Mouse (Mus musculus) heart, postnatal 10 days (tissue): ENCODE results near the gene Ech1. TPM values are rescaled to one million over a fixed set of nuclear protein-coding genes. Genes with fewer than 3 reads are reported as not detected.

Experiments used
- DNase-seq, 2 experiments: peaks; one replicate each; pipeline ENCODE4 v3.0.0; 2021
- intact Hi-C: fragments of 180-260 bp; cut with DNase I; formaldehyde crosslinking; loops from one replicate; pipeline ENCODE4 v1.15.1; 2025
- total RNA-seq, 2 experiments: library from RNA; stranded (reverse); gene quantifications; 2 replicates each; pipeline ENCODE4 v1.2.3; 2021

The Ech1 gene
- total RNA-seq, 2 experiments from 2014 or later = 1,137 to 1,217 TPM

DNA sequence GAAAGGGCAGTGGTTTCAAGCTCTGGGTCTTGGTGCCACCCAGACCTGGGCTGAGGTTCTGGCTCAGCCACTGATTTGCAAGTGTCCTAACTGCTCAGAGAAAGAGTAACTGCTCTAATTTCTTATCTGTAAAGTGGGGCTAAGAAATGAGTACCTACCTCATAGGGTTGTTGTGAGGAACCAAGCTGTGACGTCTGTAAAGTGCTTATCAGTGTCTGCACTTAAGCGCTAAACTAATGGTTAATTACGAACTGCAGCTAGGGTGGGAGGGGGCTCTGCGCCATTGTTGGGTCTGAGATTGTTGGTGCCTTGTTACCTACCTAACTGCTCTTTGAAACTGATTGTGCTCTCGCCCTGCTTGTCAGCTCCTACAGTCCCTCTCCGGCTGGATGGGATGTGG lies 7.5 kb upstream of the Ech1 start:
- intact Hi-C loops = no loop called here

GRCm38 (mm10) chr7:28817957-28818356 lies 7.1 kb upstream of the Ech1 start:
- no peak for DNase-seq
- intact Hi-C loops = no loop called here

More for the DNA sequence above, 7.5 kb upstream of the Ech1 start:
- DNase-seq = no peak

- DNase-seq = no peak
- intact Hi-C loops = no loop called here
Observed at GRCm38 (mm10) chr7:28818436-28818835, 6.6 kb upstream of the Ech1 start.

- intact Hi-C loops = no loop called here
- no peak for DNase-seq
Observed at GRCm38 (mm10) chr7:28818861-28819452, 6.1 kb upstream of the Ech1 start.

GRCm38 (mm10) chr7:28819571-28819970 lies 5.4 kb upstream of the Ech1 start:
- intact Hi-C loops = no loop called here
- DNase-seq = no peak

- peak; percentile 74 to 75 for DNase-seq
- intact Hi-C loops = loop anchor here (1.0 kb wide), 1 partner anchor 8 kb away; no protein-coding TSS in a partner anchor
Observed at GRCm38 (mm10) chr7:28820358-28821260, 4.4 kb upstream of the Ech1 start.

GRCm38 (mm10) chr7:28821261-28821831 lies 3.7 kb upstream of the Ech1 start:
- peak; percentile 79 to 85 for DNase-seq
- intact Hi-C loops = no loop called here

DNA sequence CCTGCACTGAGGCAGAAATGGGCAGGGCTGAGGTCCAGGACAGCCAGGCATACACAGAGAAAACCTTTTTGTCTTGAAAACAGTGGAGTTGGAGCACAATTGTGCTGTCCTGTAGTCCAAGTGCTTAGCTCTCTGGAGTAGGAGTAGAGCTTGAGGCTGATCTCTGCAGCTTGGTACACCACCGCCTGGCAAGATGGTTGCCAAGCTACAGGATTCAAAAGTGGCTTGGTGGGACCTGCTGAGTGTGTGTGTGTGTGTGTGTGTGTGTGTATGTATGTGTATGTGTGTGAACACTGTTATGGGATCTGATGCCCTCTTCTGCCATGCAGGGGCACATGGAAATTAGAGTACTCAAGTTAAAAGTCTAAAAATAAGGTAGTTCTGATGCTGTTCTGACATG lies 2.5 kb upstream of the Ech1 start:
- no peak for DNase-seq
- intact Hi-C loops = no loop called here

- DNase-seq = peak in 1 of 2 experiments; percentile 38
- intact Hi-C loops = loop anchor here (1.0 kb wide), 1 partner anchor 10 kb away; no protein-coding TSS in a partner anchor
Observed at GRCm38 (mm10) chr7:28822993-28823903, 1.8 kb upstream of the Ech1 start.

DNA sequence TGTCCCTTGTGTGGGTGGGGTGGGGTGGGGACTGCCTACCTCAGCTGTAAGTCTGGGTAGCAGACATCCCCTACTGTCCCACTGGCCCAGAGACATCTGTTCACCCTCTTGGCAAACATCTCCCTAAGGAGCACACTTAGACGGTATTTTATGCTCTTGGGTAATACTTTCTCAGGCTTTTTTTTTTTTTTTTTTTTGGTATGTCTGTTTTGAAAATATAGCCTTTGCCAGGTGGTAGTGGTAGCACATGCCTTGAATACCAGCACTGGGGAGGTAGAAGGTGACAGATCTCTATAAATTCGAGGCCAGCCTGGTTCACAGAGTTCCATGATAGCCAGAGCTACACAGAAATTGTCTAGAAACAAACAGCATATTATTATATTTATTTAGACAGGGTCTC lies 1.1 kb upstream of the Ech1 start:
- no peak for DNase-seq
- intact Hi-C loops = loop anchor here (1.0 to 2.0 kb wide), 2 partner anchors 11 to 15 kb away; partner anchors contain the start of gene Hnrnpl

DNA sequence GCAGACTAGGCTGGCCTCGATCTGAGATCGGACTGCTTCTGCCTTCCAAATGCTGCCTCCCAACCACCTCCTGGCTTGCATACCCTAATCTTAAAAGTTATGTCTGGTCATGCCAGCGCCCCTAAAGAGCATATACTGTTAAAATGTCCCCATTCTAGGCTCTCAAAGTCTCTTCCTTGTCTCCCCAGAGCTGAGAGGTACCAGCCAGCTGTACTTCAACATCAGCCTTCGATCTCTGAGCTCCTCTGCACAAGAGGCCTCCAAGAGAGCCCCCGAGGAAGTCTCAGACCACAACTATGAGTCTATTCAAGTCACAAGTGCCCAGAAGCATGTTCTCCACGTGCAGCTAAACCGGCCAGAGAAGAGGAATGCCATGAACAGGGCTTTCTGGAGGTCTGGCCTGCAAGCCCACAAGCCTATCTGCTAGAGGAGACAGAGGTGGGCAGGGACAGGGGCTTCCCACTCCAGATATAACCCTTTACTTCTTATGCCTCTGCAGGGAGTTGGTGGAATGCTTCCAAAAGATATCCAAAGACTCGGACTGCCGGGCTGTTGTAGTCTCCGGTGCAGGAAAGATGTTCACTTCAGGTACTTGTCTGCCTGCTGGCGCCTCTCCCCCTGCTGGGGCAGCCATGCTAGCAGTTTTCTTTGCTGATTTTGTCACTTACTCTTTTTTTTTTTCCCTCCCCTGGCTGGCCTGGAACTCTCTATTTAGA lies 827 bp downstream of the Ech1 start:
- intact Hi-C loops = loop anchor here (2.0 kb wide), 3 partner anchors 17 to 41 kb away; partner anchors contain the start of gene Hnrnpl
- DNase-seq = peak; percentile 67 to 72

GRCm38 (mm10) chr7:28826402-28826772 lies 1.4 kb downstream of the Ech1 start:
- intact Hi-C loops = loop anchor here (2.0 kb wide), 2 partner anchors 32 to 40 kb away; no protein-coding TSS in a partner anchor
- DNase-seq = peak in 1 of 2 experiments; percentile 32

DNA sequence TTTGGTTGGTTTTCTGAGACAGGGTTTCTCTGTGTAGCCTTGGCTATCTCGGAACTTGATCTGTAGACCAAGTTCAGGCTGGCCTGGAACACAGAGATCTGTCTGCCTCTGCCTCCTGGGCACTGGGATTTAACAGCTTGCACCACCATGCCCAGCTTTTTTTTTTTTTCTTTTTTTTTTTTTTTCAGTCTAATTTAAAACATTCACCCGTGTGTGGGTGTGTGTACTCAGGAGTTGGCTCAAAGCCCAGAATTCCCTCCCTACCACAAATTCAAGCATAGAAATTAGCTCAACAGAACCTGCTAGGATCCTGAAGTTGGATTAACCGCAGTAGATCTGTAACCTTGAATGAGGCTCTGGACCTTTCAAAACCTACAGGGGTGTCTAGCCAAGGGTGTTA lies 2.3 kb downstream of the Ech1 start:
- intact Hi-C loops = loop anchor here (1.0 to 2.0 kb wide), 3 partner anchors 14 to 39 kb away; no protein-coding TSS in a partner anchor
- peak in 1 of 2 experiments; percentile 71 for DNase-seq

GRCm38 (mm10) chr7:28829821-28830220 lies 4.8 kb downstream of the Ech1 start:
- DNase-seq = peak; percentile 80 to 81
- intact Hi-C loops = no loop called here

DNA sequence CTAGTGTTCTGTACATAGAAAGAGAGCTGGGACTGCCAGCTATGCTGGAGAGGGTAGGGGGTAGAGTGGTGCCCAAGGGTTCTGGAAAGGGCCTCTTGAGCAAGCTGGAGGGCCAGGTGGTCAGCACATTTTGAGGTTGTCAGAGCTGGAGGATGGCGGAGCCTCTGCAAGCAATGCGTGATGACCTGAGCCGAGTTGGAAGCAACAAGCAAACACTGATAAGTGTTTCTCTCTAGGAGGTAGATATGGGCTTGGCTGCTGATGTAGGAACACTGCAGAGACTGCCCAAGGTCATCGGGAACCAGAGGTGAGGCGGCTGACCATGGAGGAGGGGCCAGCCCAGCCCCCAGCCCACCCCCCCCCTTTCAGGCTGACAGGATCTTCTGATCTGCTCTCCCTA lies 6.0 kb downstream of the Ech1 start:
- intact Hi-C loops = no loop called here
- DNase-seq = peak in 1 of 2 experiments; percentile 50

DNA sequence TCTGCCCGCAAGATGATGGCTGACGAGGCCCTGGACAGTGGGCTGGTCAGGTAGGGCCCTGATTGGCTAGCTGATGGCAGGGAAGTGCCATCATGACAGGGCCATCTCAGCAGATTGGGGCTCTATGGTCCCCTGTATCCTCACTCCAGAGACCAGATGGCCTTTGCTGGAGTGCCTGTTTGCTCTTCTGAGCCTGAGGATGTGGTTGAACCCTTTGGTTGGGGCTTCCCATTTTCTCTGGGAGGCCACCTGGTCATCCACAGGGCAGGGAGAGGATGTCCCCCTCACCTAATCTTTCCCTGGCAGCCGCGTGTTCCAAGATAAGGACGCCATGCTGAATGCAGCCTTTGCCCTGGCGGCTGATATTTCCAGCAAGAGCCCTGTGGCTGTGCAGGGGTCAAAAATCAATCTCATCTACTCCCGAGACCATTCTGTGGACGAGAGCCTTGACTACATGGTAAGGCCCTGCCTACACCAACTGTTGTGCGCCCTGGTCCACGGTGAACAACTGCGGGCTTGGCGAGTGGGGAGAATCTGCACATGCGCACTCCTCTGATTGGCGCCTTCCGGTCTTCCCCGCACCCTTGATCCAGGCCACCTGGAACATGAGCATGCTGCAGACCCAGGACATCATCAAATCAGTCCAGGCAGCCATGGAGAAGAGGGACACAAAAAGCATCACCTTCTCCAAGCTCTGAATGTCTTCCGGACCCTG lies 6.6 kb downstream of the Ech1 start:
- DNase-seq = peak in 1 of 2 experiments; percentile 12
- intact Hi-C loops = no loop called here

- peak in 1 of 2 experiments; percentile 13 for DNase-seq
- intact Hi-C loops = no loop called here
Observed at GRCm38 (mm10) chr7:28832137-28832536, 7.1 kb downstream of the Ech1 start.

- intact Hi-C loops = no loop called here
- peak in 1 of 2 experiments; percentile 26 for DNase-seq
Observed at GRCm38 (mm10) chr7:28833723-28834347, 8.8 kb downstream of the Ech1 start, which contains the start of gene Lgals4. Gene Lgals4 (plus strand): TSS chr7:28833854.
